Mouse (Mus musculus) right cerebral cortex, postnatal 14 days (tissue): ENCODE measurements at regions not wholly inside any gene's neighbourhood (a gene's known extent, or its start where the extent isn't known, plus 50 kb on each side); places are given as distances from the start of the nearest gene placed in this dataset.

Experiments
- DNase-seq: peaks from one replicate; pipeline ENCODE4 v3.0.0; 2022

DNA sequence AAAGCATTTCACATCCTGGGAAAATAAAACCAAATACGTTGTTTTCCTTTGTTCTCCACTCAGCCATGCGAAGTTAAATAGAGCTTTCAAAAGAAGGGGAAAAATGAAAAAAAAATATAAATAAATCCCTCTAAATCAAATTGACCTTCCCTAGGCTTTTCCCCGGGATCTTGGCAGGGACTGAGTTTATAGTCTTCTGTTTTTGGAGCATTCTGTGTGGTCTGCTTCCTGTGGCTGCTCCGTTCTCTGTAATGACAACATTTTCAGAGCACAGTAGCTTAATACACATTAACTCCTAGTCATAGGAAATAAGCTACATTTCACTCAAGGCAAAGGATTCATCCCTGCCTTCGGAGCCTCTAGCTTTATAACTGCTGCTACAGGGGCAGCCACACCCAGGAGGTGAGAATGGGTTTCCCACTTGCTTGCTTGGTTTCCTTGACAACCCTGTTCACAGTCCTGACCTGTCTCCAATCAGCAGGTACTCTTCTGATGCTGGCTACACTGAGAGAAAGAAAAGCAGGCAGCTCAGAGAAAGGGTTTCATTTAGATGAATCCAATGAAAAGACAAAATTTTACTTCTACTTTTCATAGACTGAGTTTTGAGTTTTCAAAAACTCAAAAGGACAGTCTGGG is 51.9 kb upstream of the Dkk2 start:
- DNase-seq, result no peak

DNA sequence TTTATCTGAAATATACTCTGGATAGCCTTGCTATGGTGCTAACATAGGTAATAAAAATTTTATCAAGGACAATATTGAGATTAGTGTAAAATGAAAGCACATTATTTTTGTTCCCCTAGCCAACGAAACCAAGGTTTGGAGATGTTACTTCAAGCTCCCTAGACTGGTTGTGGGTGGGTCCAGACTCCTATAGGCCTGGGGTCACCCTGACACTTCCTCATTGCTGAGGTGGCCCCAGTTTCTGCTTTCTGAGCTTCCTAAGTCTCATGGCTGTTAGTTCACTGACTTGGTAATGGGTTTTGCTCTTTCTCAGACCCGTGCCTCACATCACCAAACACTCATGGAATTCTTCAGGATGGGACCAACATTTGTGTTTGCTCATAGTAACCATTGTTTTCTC is 49.9 kb upstream of the Dkk2 start:
- no peak for DNase-seq
